Mouse (Mus musculus): ENCODE measurements around the gene Lrrc39. TPM values are rescaled to one million over a fixed set of nuclear protein-coding genes. Genes with fewer than 3 reads are reported as not detected.
A peak's percentile ranks its signal among the peaks of the same experiment; 100 is the strongest.

Gene Lrrc39
- polyA plus RNA-seq, 2 experiments, result 2.6 to 3.1 TPM

GRCm38 (mm10) chr3:116582201-116582600, 19.4 kb downstream of the Lrrc39 start:
- Histone ChIP-seq H3K4me1 (replicated peaks; ENCODE audit: control insufficient read depth in 2 of 2, insufficient read depth in 2 of 2, low read length in 1 of 2) (no peaks in the 10 kb centered on the region), H3K27ac (no peak overlapping the region), H3K36me3 (replicated peaks; ENCODE audit: control insufficient read depth, insufficient read depth, low read depth) (peaks cover 36% of the 10 kb centered on the region), H3K9ac (replicated peaks) (no peak overlapping the region), H3K4me3 (ENCODE audit: insufficient read depth in 1 of 2, low read depth in 2 of 2, low read length in 2 of 2) (no peak overlapping the region), H3K27me3 (ENCODE audit: control insufficient read depth, insufficient read depth, low read length) (no peaks in the 10 kb centered on the region), H3K9me3 (ENCODE audit: control insufficient read depth, low read length) (no peaks in the 10 kb centered on the region), H3K4me2 (ENCODE audit: low read depth) (no peak overlapping the region)
- no peak for DNase-seq (ENCODE audit: low read depth in 3 of 3, low spot score in 3 of 3)
- WGBS (ENCODE audit: insufficient replicate concordance), result 86% methylated on average over 9 of the region's 9 CpGs
- TF ChIP-seq CTCF (IDR thresholded peaks at IDR 0.05; ENCODE audit: low read depth) (no peak), EP300 (IDR thresholded peaks at IDR 0.05; ENCODE audit: low read depth) (no peak)
- no peak for ATAC-seq (ENCODE audit: insufficient read depth)

GRCm38 (mm10) chr3:116594076-116594727, 31.4 kb downstream of the Lrrc39 start:
- DNase-seq (ENCODE audit: low read depth in 3 of 3, low spot score in 3 of 3), result no peak
- Histone ChIP-seq H3K36me3 (replicated peaks; ENCODE audit: control insufficient read depth, insufficient read depth, low read depth) (peaks cover 14% of the 10 kb centered on the region), H3K27me3 (ENCODE audit: control insufficient read depth, insufficient read depth, low read length) (no peaks in the 10 kb centered on the region), H3K4me3 (ENCODE audit: insufficient read depth in 1 of 2, low read depth in 2 of 2, low read length in 2 of 2) (peak overlapping the region; percentile 88 to 98), H3K4me2 (ENCODE audit: low read depth) (peak overlapping the region; percentile 82), H3K4me1 (replicated peaks; ENCODE audit: control insufficient read depth in 2 of 2, insufficient read depth in 2 of 2, low read length in 1 of 2) (peaks cover 2 to 5% of the 10 kb centered on the region in 2 experiments; a peak in 3 of 4 replicates), H3K9me3 (ENCODE audit: control insufficient read depth, low read length) (no peaks in the 10 kb centered on the region), H3K27ac (peak overlapping the region; percentile 58), H3K9ac (replicated peaks) (peak overlapping the region; percentile 94)
- 2% methylated on average over 22 of the region's 22 CpGs for WGBS (ENCODE audit: insufficient replicate concordance)
- TF ChIP-seq CTCF (IDR thresholded peaks at IDR 0.05; ENCODE audit: low read depth) (no peak), EP300 (IDR thresholded peaks at IDR 0.05; ENCODE audit: low read depth) (no peak)
- ATAC-seq (ENCODE audit: insufficient read depth), result peak; percentile 55

- peak within 1 kb of the TSS; percentile 81 for H3K27ac ChIP-seq
- WGBS (ENCODE audit: insufficient replicate concordance), result under 1% methylated on average over 65 of the region's 65 CpGs
- peak within 1 kb of the TSS; percentile 94 for H3K9ac ChIP-seq (replicated peaks)
- no peaks in the 10 kb centered on the region for H3K27me3 ChIP-seq (ENCODE audit: control insufficient read depth, insufficient read depth, low read length)
- no peaks in the 10 kb centered on the region for H3K9me3 ChIP-seq (ENCODE audit: control insufficient read depth, low read length)
- peaks cover 8% of the 10 kb centered on the region; the same call in 1 of the 2 replicates for H3K36me3 ChIP-seq (replicated peaks; ENCODE audit: control insufficient read depth, insufficient read depth, low read depth)
- DNase-seq (ENCODE audit: low read depth in 3 of 3, low spot score in 3 of 3) (peak; percentile 93 to 95 (median 94)), ATAC-seq (ENCODE audit: insufficient read depth) (peak; percentile 94)
- TF ChIP-seq CTCF (IDR thresholded peaks at IDR 0.05; ENCODE audit: low read depth) (no peak), EP300 (IDR thresholded peaks at IDR 0.05; ENCODE audit: low read depth) (peak; percentile 52; the same call in 1 of the 2 replicates)
- H3K4me3 ChIP-seq (ENCODE audit: insufficient read depth in 1 of 2, low read depth in 2 of 2, low read length in 2 of 2), result peak within 1 kb of the TSS; percentile 88 to 98
- H3K4me2 ChIP-seq (ENCODE audit: low read depth), result peak within 1 kb of the TSS; percentile 82
- peaks cover 2 to 5% of the 10 kb centered on the region in 2 experiments; a peak in 3 of 4 replicates for H3K4me1 ChIP-seq (replicated peaks; ENCODE audit: control insufficient read depth in 2 of 2, insufficient read depth in 2 of 2, low read length in 1 of 2)
These were observed 32.2 kb downstream of the Lrrc39 start, which contains the start of gene Sass6 for GRCm38 (mm10) chr3:116594728-116595602. TSS of gene Sass6 (plus strand) at chr3:116594982.

- H3K27ac ChIP-seq, result peak overlapping the region; percentile 81
- H3K4me3 ChIP-seq (ENCODE audit: insufficient read depth in 1 of 2, low read depth in 2 of 2, low read length in 2 of 2), result peak overlapping the region; percentile 88 to 98
- peak overlapping the region; percentile 74 for H3K4me2 ChIP-seq (ENCODE audit: low read depth)
- peak overlapping the region; percentile 94 for H3K9ac ChIP-seq (replicated peaks)
- no peak for DNase-seq (ENCODE audit: low read depth in 3 of 3, low spot score in 3 of 3)
- peaks cover 2% of the 10 kb centered on the region; the same call in 1 of the 2 replicates for H3K36me3 ChIP-seq (replicated peaks; ENCODE audit: control insufficient read depth, insufficient read depth, low read depth)
- H3K9me3 ChIP-seq (ENCODE audit: control insufficient read depth, low read length), result no peaks in the 10 kb centered on the region
- no peak for TF ChIP-seq EP300 (IDR thresholded peaks at IDR 0.05; ENCODE audit: low read depth)
- TF ChIP-seq CTCF (IDR thresholded peaks at IDR 0.05; ENCODE audit: low read depth), result no peak
- 5% methylated on average over 10 of the region's 10 CpGs for WGBS (ENCODE audit: insufficient replicate concordance)
- no peaks in the 10 kb centered on the region for H3K27me3 ChIP-seq (ENCODE audit: control insufficient read depth, insufficient read depth, low read length)
- peaks cover 2 to 5% of the 10 kb centered on the region in 2 experiments; a peak in 3 of 4 replicates for H3K4me1 ChIP-seq (replicated peaks; ENCODE audit: control insufficient read depth in 2 of 2, insufficient read depth in 2 of 2, low read length in 1 of 2)
- no peak for ATAC-seq (ENCODE audit: insufficient read depth)
These were observed 32.8 kb downstream of the Lrrc39 start for GRCm38 (mm10) chr3:116595603-116595991.

GRCm38 (mm10) chr3:116599705-116600104, 36.9 kb downstream of the Lrrc39 start:
- 76% methylated on average over 2 of the region's 2 CpGs for WGBS (ENCODE audit: insufficient replicate concordance)
- H3K9ac ChIP-seq (replicated peaks), result no peak overlapping the region

More at GRCm38 (mm10) chr3:116599705-116600104, 36.9 kb downstream of the Lrrc39 start:
- Histone ChIP-seq H3K4me3 (ENCODE audit: insufficient read depth in 1 of 2, low read depth in 2 of 2, low read length in 2 of 2) (no peak overlapping the region), H3K27ac (no peak overlapping the region), H3K4me2 (ENCODE audit: low read depth) (no peak overlapping the region), H3K27me3 (ENCODE audit: control insufficient read depth, insufficient read depth, low read length) (no peaks in the 10 kb centered on the region), H3K9me3 (ENCODE audit: control insufficient read depth, low read length) (no peaks in the 10 kb centered on the region), H3K36me3 (replicated peaks; ENCODE audit: control insufficient read depth, insufficient read depth, low read depth) (peaks cover 4% of the 10 kb centered on the region), H3K4me1 (replicated peaks; ENCODE audit: control insufficient read depth in 2 of 2, insufficient read depth in 2 of 2, low read length in 1 of 2) (peaks cover 2 to 5% of the 10 kb centered on the region in 2 experiments; a peak in 3 of 4 replicates)
- TF ChIP-seq CTCF (IDR thresholded peaks at IDR 0.05; ENCODE audit: low read depth) (no peak), EP300 (IDR thresholded peaks at IDR 0.05; ENCODE audit: low read depth) (no peak)
- ATAC-seq (ENCODE audit: insufficient read depth) (no peak), DNase-seq (ENCODE audit: low read depth in 3 of 3, low spot score in 3 of 3) (no peak)
